Mouse (Mus musculus): ENCODE data around the gene Sergef.

GRCm38 (mm10) chr7:46457889-46458288 is 181.7 kb downstream of the Sergef start:
- no peak for TF ChIP-seq TAL1 (IDR thresholded peaks at IDR 0.05; ENCODE audit: low read length)
- no peak for TF ChIP-seq GATA1 (IDR thresholded peaks at IDR 0.05; ENCODE audit: low read length)

All from erythroblast, embryonic 14.5 days (primary cell).